25 mouse cellular contexts compared by ENCODE assay signal in the genomic region with DNA sequence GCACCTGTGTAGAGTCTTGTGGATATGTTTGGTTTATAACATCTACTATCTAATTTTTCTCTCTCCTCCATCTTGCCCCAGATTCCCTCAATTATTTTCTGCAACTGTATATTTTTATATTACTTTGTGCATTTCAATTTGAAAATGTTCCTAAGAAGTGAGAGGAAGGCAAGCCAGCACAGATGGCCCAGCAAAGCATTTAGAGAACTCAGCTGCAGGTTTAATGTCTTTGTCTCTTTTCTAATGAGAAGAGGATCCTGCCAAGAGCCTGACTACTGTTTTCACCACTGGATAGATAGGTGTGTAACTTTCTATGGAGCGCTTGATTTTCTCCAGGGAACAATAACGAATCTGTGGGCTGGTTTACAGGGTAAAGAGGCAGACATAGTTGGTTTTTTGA.
DNase-seq lines count a peak whose midpoint lies in the region; ATAC-seq and TF ChIP-seq lines count a peak whose summit lies in the region.
"Had no signal": no experiment of that assay in that cellular context is flagged by ENCODE, and none has a peak within 500 bp of the region (broad histone marks: within the 10 kb centered on the region; RNA-seq: fewer than 3 reads in every experiment).

No protein-coding gene starts in this region.

- intact Hi-C loops in left cerebral cortex, postnatal 25 days (cut with DNase I), result no loop called here

- H3K4me1 ChIP-seq in liver, postnatal 0 days (ENCODE audit: insufficient read depth), result no peaks in the 10 kb centered on the region
- H3K4me1 ChIP-seq: embryonic facial prominence, embryonic 15.5 days; heart, embryonic 15.5 days; liver, embryonic 15.5 days; stomach, embryonic 15.5 days had no signal

- no peak overlapping the region for H3K9ac ChIP-seq in liver, postnatal 0 days (replicated peaks)
- H3K9ac ChIP-seq: embryonic facial prominence, embryonic 15.5 days; heart, embryonic 15.5 days; hindbrain, embryonic 13.5 days; liver, embryonic 15.5 days; stomach, embryonic 15.5 days had no signal

- H3K9me3 ChIP-seq in liver, postnatal 0 days (ENCODE audit: low read length), result no peaks in the 10 kb centered on the region
- H3K9me3 ChIP-seq: embryonic facial prominence, embryonic 15.5 days; heart, embryonic 15.5 days; hindbrain, embryonic 13.5 days; limb, embryonic 10.5 days; liver, embryonic 15.5 days; stomach, embryonic 15.5 days had no signal

- TF ChIP-seq CTCF in liver, postnatal 0 days (IDR thresholded peaks at IDR 0.05; ENCODE audit: low read depth), result no peak

- TF ChIP-seq EP300 in liver, postnatal 0 days (IDR thresholded peaks at IDR 0.05; ENCODE audit: low read depth), result no peak

- no peak for ATAC-seq in liver, postnatal 0 days
- ATAC-seq: forebrain, embryonic 14.5 days; midbrain, embryonic 16.5 days had no signal

- no peak overlapping the region for H3K27ac ChIP-seq in liver, postnatal 0 days (ENCODE audit: low read depth)
- H3K27ac ChIP-seq: embryonic facial prominence, embryonic 15.5 days; gastrocnemius, adult 2 months; heart, embryonic 15.5 days; hindbrain, embryonic 13.5 days; kidney, postnatal 0 days; limb, embryonic 10.5 days; liver, embryonic 15.5 days; macrophage; stomach, embryonic 15.5 days had no signal

- no peaks in the 10 kb centered on the region for H3K36me3 ChIP-seq in liver, postnatal 0 days (replicated peaks; ENCODE audit: insufficient read depth, low read length)
- H3K36me3 ChIP-seq: embryonic facial prominence, embryonic 15.5 days; heart, embryonic 15.5 days; hindbrain, embryonic 13.5 days; limb, embryonic 10.5 days; liver, embryonic 15.5 days; stomach, embryonic 15.5 days had no signal

- H3K27me3 ChIP-seq in liver, postnatal 0 days (ENCODE audit: insufficient read depth, low read length), result no peaks in the 10 kb centered on the region
- H3K27me3 ChIP-seq: heart, embryonic 15.5 days; hindbrain, embryonic 13.5 days; liver, embryonic 15.5 days; stomach, embryonic 15.5 days had no signal

- peak; percentile 16 for DNase-seq in layer of hippocampus, adult 11-12 months (ENCODE audit: low spot score)
- DNase-seq in layer of hippocampus, postnatal 10 days (ENCODE audit: low spot score in 2 of 2), result no peak
- peak; percentile 82 for DNase-seq in brain, adult 2 months (ENCODE audit: low read depth, low spot score)
- DNase-seq in layer of hippocampus, adult 9-10 months (ENCODE audit: low spot score), result peak; percentile 7
- peak; percentile 12 to 81 for DNase-seq in left cerebral cortex, postnatal 25 days (ENCODE audit: low spot score in 2 of 2)
- no peak for DNase-seq in cerebellum, adult 9-10 months
- DNase-seq in liver, postnatal 0 days, result no peak
- no peak for DNase-seq in lung, postnatal 4 days
- DNase-seq: adrenal gland, adult 2 months; cerebellum, adult 8-10 months; gastrocnemius, adult 2 months; heart, postnatal 36 days; kidney, adult 11 months; liver; thymus, adult 2 months had no signal

- WGBS in liver, postnatal 0 days (ENCODE audit: insufficient replicate concordance), result 79% methylated on average over 2 of the region's 2 CpGs

- H3K4me3 ChIP-seq in liver, postnatal 0 days (ENCODE audit: low read depth, low read length), result no peak overlapping the region
- H3K4me3 ChIP-seq: embryonic facial prominence, embryonic 15.5 days; gastrocnemius, adult 2 months; heart, embryonic 15.5 days; hindbrain, embryonic 13.5 days; limb, embryonic 10.5 days; liver, embryonic 15.5 days; stomach, embryonic 15.5 days had no signal

- H3K4me2 ChIP-seq in liver, postnatal 0 days (ENCODE audit: low read depth, low read length), result no peak overlapping the region
- H3K4me2 ChIP-seq: embryonic facial prominence, embryonic 15.5 days; heart, embryonic 15.5 days; hindbrain, embryonic 13.5 days; liver, embryonic 15.5 days; stomach, embryonic 15.5 days had no signal

Comparison
In these comparisons a context has a peak if more than half of its experiments do, and no peak if none do; other contexts are left out.
1. DNase-seq: peak in layer of hippocampus, adult 11-12 months (single experiment), brain, adult 2 months (single experiment), layer of hippocampus, adult 9-10 months (single experiment) and left cerebral cortex, postnatal 25 days (2 of 2); none in layer of hippocampus, postnatal 10 days (0 of 2), cerebellum, adult 9-10 months (single experiment), liver, postnatal 0 days (single experiment) and lung, postnatal 4 days (0 of 2).